Mouse (Mus musculus) embryonic facial prominence, embryonic 15.5 days (tissue): Measurements from ENCODE around the gene Lrrn4. TPM values are rescaled to one million over a fixed set of nuclear protein-coding genes. Genes with fewer than 3 reads are reported as not detected.

Experiments used
- ATAC-seq: fragments of 200-750 bp; cut with Nextera tagmentation; 2 replicates; pipeline ENCODE4 v1.8.0; 2017; ENCODE audit warnings: low read depth, moderate TSS enrichment; ENCODE audit not compliant: insufficient number of reproducible peaks, low FRiP score, low TSS enrichment
- H3K27ac ChIP-seq: fragments of 300-500 bp; sonication (generic); replicated peaks from 2 replicates; pipeline ENCODE4 v1.5.1; 2015; ENCODE audit warnings: mild to moderate bottlenecking, inconsistent platforms
- H3K27me3 ChIP-seq: fragments of 300-500 bp; sonication (generic); 2 replicates; pipeline ENCODE4 v1.6.1; 2015; ENCODE audit warnings: inconsistent platforms
- H3K36me3 ChIP-seq: fragments of 300-500 bp; sonication (generic); 2 replicates; pipeline ENCODE4 v1.6.1; 2015; ENCODE audit warnings: mild to moderate bottlenecking, inconsistent platforms
- H3K4me1 ChIP-seq: fragments of 300-500 bp; sonication (generic); 2 replicates; pipeline ENCODE4 v1.6.1; 2015; ENCODE audit warnings: inconsistent platforms
- H3K4me2 ChIP-seq: fragments of 300-500 bp; sonication (generic); replicated peaks from 2 replicates; pipeline ENCODE4 v1.6.1; 2015; ENCODE audit warnings: mild to moderate bottlenecking, inconsistent platforms
- H3K4me3 ChIP-seq: fragments of 300-500 bp; sonication (generic); replicated peaks from 2 replicates; pipeline ENCODE4 v1.5.1; 2015; ENCODE audit warnings: mild to moderate bottlenecking, inconsistent platforms
- H3K9ac ChIP-seq: fragments of 300-500 bp; sonication (generic); 2 replicates; pipeline ENCODE4 v1.6.1; 2015; ENCODE audit warnings: inconsistent platforms
- H3K9me3 ChIP-seq: fragments of 300-500 bp; sonication (generic); replicated peaks from 2 replicates; pipeline ENCODE4 v1.6.1; 2016; ENCODE audit warnings: inconsistent platforms
- WGBS: fragments of 180-500 bp; shearing (Covaris S2); methylation state at CpG from one replicate; pipeline ENCODE4 v1.1.7; 2015; 5-methylcytosine and 5-hydroxymethylcytosine counted together
- polyA plus RNA-seq: library from polyadenylated mRNA; unstranded; fragments of >200 nt; fragmentation: Nextera tagmentation; extraction: Ambion mirVana; gene quantifications from 2 replicates; pipeline ENCODE4 v1.2.1, GENCODE M21; 2015

Lrrn4 gene
- polyA plus RNA-seq, 1 experiment from 2014 or later: 0.23 TPM

DNA sequence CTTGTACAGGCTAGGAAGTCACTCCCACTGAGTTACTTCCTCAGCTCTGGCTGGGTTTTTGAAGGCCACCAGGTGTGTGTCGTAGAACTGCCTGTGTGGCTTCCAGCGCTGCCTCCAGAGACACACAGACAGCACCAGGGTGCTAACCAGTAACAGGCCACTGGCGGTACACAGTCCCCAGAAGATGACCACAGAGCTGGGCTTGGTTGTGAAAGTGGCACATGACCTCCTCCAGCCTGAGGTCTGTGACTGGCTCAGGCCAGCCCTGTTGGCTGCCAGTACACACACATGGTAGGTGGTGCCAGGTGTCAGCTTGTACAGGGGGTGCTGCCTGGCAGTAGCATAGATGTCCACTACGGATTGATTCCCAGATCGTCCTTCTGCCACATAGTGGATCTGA is 11.0 kb downstream of the Lrrn4 start:
- H3K36me3 ChIP-seq: peaks cover 14% of the 10 kb centered on the region; the same call in 1 of the 2 replicates
- H3K4me2 ChIP-seq: no peak overlapping the region
- H3K27me3 ChIP-seq: no peaks in the 10 kb centered on the region
- WGBS: 85% methylated on average over 5 of the region's 5 CpGs
- no peak overlapping the region for H3K9ac ChIP-seq
- ATAC-seq: no peak
- no peaks in the 10 kb centered on the region for H3K9me3 ChIP-seq
- H3K27ac ChIP-seq: no peak overlapping the region
- no peak overlapping the region for H3K4me3 ChIP-seq
- no peaks in the 10 kb centered on the region for H3K4me1 ChIP-seq

GRCm38 (mm10) chr2:132867521-132867920 is 13.2 kb downstream of the Lrrn4 start:
- Histone ChIP-seq H3K4me1 (no peaks in the 10 kb centered on the region), H3K27ac (no peak overlapping the region), H3K9me3 (no peaks in the 10 kb centered on the region), H3K36me3 (peaks cover 19% of the 10 kb centered on the region; the same call in 1 of the 2 replicates), H3K27me3 (no peaks in the 10 kb centered on the region), H3K4me2 (no peak overlapping the region), H3K9ac (no peak overlapping the region), H3K4me3 (no peak overlapping the region)
- no peak for ATAC-seq
- WGBS: 74% methylated on average over 5 of the region's 5 CpGs

GRCm38 (mm10) chr2:132863325-132863724 is 17.4 kb downstream of the Lrrn4 start:
- peaks cover 19% of the 10 kb centered on the region; the same call in 1 of the 2 replicates for H3K36me3 ChIP-seq
- H3K4me1 ChIP-seq: no peaks in the 10 kb centered on the region
- H3K4me2 ChIP-seq: no peak overlapping the region
- no peak overlapping the region for H3K4me3 ChIP-seq
- 97% methylated on average over 2 of the region's 2 CpGs for WGBS
- H3K27ac ChIP-seq: no peak overlapping the region
- no peak overlapping the region for H3K9ac ChIP-seq
- H3K27me3 ChIP-seq: no peaks in the 10 kb centered on the region
- no peak for ATAC-seq
- no peaks in the 10 kb centered on the region for H3K9me3 ChIP-seq

DNA sequence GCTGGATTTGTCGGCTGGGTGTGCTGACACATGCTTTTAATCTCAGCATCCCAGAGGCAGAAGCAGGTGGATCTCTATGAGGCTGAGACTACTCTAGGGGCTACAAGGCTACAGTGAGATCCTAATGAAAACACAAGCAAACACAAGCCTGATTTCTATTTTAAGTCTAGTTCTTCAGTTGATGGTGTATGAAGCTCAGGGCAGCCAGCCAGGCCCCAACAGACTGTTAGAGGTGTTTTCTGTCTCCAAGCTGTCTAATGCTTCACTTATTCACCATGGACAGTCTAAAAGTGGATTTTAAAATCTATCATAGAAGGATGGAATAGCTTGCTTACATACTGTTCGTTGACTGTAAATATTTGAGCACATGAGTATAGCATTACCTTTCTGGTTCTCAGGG is 19.2 kb downstream of the Lrrn4 start:
- Histone ChIP-seq H3K27me3 (no peaks in the 10 kb centered on the region), H3K4me1 (no peaks in the 10 kb centered on the region), H3K9me3 (no peaks in the 10 kb centered on the region), H3K36me3 (peaks cover 14% of the 10 kb centered on the region; the same call in 1 of the 2 replicates), H3K9ac (no peak overlapping the region), H3K4me3 (no peak overlapping the region), H3K27ac (no peak overlapping the region), H3K4me2 (no peak overlapping the region)
- no peak for ATAC-seq
- WGBS: 82% methylated on average over 2 of the region's 2 CpGs

DNA sequence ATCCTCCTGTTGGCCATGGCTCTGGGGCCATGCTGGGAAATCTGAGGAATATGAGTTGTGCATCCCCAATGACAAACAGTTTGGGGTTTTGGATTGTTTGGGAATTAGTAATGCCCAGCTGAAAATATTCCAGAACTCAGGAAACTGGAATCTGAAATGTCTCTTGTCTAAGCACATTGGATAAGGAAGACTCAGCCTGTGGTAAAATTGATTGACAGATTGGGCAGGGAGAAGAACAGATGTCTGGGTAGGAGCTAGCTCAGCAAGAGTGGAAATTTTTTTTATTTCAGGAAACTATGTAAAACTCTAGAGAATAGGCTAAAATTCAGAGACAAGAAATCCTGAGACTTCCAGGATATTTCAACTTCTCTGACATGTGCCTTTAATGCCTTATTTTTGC is 20.3 kb downstream of the Lrrn4 start:
- H3K36me3 ChIP-seq: peaks cover 8% of the 10 kb centered on the region; the same call in 1 of the 2 replicates
- no peak overlapping the region for H3K27ac ChIP-seq
- no peak for ATAC-seq
- H3K9me3 ChIP-seq: no peaks in the 10 kb centered on the region
- no peak overlapping the region for H3K9ac ChIP-seq
- H3K4me3 ChIP-seq: no peak overlapping the region
- H3K4me2 ChIP-seq: no peak overlapping the region
- no peaks in the 10 kb centered on the region for H3K27me3 ChIP-seq
- no peaks in the 10 kb centered on the region for H3K4me1 ChIP-seq

GRCm38 (mm10) chr2:132856333-132856732 is 24.4 kb downstream of the Lrrn4 start:
- H3K9me3 ChIP-seq: no peaks in the 10 kb centered on the region
- 81% methylated on average over 5 of the region's 5 CpGs for WGBS
- H3K4me2 ChIP-seq: no peak overlapping the region
- H3K4me3 ChIP-seq: no peak overlapping the region
- H3K27me3 ChIP-seq: no peaks in the 10 kb centered on the region
- H3K36me3 ChIP-seq: peaks cover 2% of the 10 kb centered on the region; the same call in 1 of the 2 replicates
- H3K4me1 ChIP-seq: no peaks in the 10 kb centered on the region
- H3K27ac ChIP-seq: no peak overlapping the region
- no peak overlapping the region for H3K9ac ChIP-seq
- no peak for ATAC-seq

GRCm38 (mm10) chr2:132853051-132853450 is 27.6 kb downstream of the Lrrn4 start:
- no peak for ATAC-seq
- Histone ChIP-seq H3K36me3 (peaks cover 14% of the 10 kb centered on the region), H3K4me2 (no peak overlapping the region), H3K27me3 (no peaks in the 10 kb centered on the region), H3K4me3 (no peak overlapping the region), H3K9ac (no peak overlapping the region), H3K27ac (no peak overlapping the region), H3K9me3 (no peaks in the 10 kb centered on the region), H3K4me1 (peaks cover 4% of the 10 kb centered on the region)
- WGBS: 83% methylated on average over 1 of the region's 1 CpGs

DNA sequence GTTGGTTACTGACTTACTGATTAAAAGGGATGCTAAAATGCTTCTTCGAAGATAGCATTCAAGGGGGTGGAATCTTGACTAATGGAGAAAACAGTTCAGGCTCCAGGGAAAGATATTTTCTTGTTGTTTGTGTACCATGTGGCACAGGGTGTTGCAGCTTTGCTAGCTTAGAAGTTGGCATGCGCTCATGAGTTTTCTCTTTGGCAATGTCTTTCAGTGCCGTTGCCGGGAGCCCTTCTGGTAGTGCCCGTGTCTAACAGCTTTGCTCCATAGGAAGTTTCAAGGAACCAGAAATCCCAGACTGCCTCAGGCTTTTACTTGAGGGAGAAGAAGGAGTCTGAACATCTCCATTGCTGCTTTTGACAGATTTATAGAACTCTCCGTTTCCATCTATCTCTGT is 31.6 kb downstream of the Lrrn4 start:
- Histone ChIP-seq H3K4me3 (no peak overlapping the region), H3K4me1 (peaks cover 13% of the 10 kb centered on the region), H3K36me3 (peaks cover 17% of the 10 kb centered on the region), H3K4me2 (no peak overlapping the region), H3K27me3 (no peaks in the 10 kb centered on the region), H3K27ac (no peak overlapping the region), H3K9ac (no peak overlapping the region), H3K9me3 (no peaks in the 10 kb centered on the region)
- ATAC-seq: no peak
- 91% methylated on average over 6 of the region's 6 CpGs for WGBS

DNA sequence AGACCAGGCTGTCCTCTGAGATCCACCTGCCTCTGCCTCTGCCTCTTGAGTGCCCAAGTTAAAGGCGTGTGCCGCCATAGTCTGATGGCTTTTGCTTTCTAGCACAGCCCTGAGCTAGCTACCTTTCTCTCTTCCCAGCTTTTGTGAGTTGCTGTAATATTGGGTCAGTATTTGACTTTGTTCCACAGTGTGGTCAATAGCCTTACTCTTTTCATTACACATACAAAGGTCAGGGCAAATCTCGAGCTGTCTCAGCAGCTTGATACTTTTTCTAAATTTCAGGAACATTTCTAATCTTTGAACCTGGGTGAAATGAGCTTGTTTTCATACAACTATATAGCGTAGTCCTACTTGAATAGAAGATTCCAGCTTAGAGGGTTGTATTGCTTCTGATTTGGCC is 32.3 kb downstream of the Lrrn4 start:
- H3K27ac ChIP-seq: no peak overlapping the region
- no peaks in the 10 kb centered on the region for H3K9me3 ChIP-seq
- no peak overlapping the region for H3K4me2 ChIP-seq
- H3K4me3 ChIP-seq: no peak overlapping the region
- peaks cover 13% of the 10 kb centered on the region for H3K4me1 ChIP-seq
- H3K27me3 ChIP-seq: no peaks in the 10 kb centered on the region
- WGBS: 92% methylated on average over 4 of the region's 4 CpGs
- H3K36me3 ChIP-seq: peaks cover 17% of the 10 kb centered on the region
- no peak for ATAC-seq
- no peak overlapping the region for H3K9ac ChIP-seq

- H3K9ac ChIP-seq: no peak overlapping the region; the same call in none of the 2 replicates
- H3K4me1 ChIP-seq: peaks cover 13% of the 10 kb centered on the region
- 33% methylated on average over 7 of the region's 7 CpGs for WGBS
Observed at GRCm38 (mm10) chr2:132847581-132847980, 33.1 kb downstream of the Lrrn4 start.

DNA sequence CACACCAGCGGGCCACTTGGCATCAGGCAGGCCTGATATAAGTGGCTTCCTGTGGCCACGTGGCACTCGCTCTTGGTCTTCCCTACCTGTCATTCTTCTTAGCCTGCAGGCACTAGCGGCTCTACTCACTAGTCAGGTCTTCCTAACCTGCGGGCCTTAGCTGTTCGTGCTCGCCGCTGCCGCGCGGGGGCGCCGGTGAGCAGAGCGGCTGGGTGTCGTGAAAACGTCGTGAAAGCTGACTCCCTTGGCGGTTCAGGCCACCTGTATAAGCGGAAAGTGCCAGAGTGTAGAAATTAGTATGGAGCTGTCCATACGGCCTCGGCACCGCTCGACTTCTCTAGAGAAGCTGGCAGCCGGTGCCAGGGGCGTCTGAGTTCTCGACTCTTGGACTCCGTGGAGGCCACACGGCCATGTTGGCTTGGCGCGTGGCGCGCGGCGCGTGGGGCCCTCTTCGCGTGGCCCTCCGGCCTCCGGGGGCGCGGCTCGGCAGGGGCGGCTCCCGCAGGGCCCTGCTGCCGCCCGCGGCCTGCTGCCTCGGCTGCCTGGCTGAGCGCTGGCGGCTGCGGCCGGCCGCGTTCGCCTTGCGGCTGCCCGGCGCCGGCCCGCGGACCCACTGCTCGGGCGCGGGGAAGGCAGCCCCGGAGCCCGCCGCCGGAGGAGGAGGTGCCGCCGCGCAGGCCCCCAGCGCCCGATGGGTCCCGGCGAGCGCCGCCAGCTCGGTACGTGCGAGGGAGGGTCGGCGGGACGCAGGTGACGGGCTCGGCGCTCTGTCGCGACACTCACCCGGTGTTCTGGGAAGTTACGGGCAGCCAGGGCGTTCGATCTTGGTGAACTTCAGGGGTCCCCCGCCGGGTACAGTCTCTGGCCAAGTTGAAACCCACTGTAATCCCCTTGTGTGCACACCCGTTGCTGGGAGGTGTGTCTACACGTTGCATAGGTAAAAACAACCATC is 34.0 kb downstream of the Lrrn4 start, which contains the start of gene Crls1:
TSS of gene Crls1 (plus strand) at position 260 of the 952 bp plus-strand sequence.
- ATAC-seq: peak; percentile 88
- no peaks in the 10 kb centered on the region for H3K9me3 ChIP-seq
- peak within 1 kb of the TSS; percentile 71 for H3K4me2 ChIP-seq
- peak within 1 kb of the TSS; percentile 69 for H3K9ac ChIP-seq
- H3K27me3 ChIP-seq: no peaks in the 10 kb centered on the region
- peak within 1 kb of the TSS; percentile 87 for H3K27ac ChIP-seq
- WGBS: under 1% methylated on average over 96 of the region's 96 CpGs
- peak within 1 kb of the TSS; percentile 97 for H3K4me3 ChIP-seq
- H3K4me1 ChIP-seq: peaks cover 13% of the 10 kb centered on the region
- peaks cover 17% of the 10 kb centered on the region for H3K36me3 ChIP-seq

More at GRCm38 (mm10) chr2:132847581-132847980, 33.1 kb downstream of the Lrrn4 start:
- no peak overlapping the region for H3K27ac ChIP-seq
- H3K4me3 ChIP-seq: peak overlapping the region; percentile 97
- H3K27me3 ChIP-seq: no peaks in the 10 kb centered on the region
- peaks cover 17% of the 10 kb centered on the region for H3K36me3 ChIP-seq
- no peak for ATAC-seq
- H3K9me3 ChIP-seq: no peaks in the 10 kb centered on the region
- H3K4me2 ChIP-seq: peak overlapping the region; percentile 71
